Mouse (Mus musculus): ENCODE measurements around the gene Elp6.

Gene Elp6

DNA sequence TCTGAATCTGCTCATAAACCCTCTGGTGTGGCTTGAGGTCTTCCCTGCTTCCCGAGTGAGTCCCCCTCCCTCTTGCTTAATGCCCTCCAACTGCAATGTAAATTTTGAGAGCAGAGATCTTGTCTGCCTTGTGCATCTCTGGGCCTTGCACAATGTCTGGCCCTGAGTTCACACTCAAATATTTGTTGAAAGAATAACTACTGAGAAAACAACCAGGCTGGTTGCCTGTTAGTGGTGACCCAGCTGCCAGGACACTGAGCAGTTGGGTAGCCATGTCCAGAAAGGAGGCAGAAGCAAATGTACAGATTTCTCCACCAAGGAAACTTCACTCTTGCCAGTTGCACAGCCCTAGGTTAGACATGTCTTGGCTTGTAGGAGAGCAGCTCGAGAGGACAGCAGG is 53.4 kb downstream of the Elp6 start:
- DNase-seq (ENCODE audit: low spot score in 2 of 2): no peak

DNA sequence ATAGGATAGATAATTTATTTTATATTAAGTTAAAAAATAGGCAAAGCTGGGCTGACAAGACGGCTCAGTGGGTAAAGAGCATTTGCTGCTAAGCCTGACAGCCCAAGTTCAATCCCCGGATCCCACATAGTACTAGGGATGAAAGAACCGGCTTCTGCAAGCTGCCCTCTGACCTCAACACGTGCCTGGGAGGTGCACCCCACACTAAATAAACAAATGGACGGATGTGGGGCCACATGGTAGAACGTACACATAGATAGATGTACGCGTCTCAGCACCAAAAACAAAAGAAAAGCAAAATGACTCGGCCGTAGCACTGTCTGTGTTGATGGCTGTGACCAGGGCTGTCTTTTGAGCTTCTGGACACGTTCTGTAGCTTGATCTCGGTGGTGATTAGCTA is 56.3 kb downstream of the Elp6 start:
- no peak for DNase-seq (ENCODE audit: low spot score in 2 of 2)

DNA sequence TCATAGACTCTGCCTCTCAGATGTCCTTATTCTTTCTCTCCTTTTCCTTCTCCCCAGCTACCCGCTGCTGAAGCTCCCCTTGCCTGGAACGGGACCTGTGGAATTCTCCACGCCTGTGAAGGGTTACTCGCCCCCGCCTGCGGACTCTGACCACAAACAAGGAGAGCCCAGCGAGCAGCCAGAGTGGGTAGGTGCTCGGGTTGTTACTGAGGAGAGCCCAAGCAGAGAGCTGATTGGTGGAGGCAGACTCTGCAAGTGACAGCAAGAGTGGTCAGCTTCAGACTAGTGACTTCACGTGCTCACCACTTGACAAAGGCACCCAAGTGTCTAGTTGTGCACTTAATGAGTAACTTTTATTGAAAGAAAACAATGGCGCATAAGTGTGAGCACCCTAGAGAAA is 57.4 kb downstream of the Elp6 start:
- no peak for DNase-seq (ENCODE audit: low spot score in 2 of 2)

DNA sequence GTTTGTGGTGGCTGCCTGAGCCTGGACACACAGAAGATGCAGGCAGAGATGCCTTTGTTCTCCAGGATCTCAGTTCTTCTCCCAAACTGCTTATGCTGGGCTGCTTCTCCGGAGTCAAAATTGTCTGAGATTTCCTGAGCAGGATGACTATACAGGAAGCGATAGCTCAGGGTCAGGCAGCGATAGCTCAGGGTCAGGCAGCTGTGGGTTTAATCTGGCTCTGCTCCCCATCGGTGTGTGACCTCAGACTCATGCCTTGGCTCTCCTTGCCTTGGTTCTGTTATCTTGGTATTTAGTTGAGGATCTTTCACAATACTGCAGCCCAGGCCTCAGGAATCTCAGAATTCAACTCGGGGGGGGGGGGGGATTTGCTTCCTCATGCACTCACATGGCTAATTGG is 61.8 kb downstream of the Elp6 start:
- DNase-seq (ENCODE audit: low spot score in 2 of 2): no peak

DNA sequence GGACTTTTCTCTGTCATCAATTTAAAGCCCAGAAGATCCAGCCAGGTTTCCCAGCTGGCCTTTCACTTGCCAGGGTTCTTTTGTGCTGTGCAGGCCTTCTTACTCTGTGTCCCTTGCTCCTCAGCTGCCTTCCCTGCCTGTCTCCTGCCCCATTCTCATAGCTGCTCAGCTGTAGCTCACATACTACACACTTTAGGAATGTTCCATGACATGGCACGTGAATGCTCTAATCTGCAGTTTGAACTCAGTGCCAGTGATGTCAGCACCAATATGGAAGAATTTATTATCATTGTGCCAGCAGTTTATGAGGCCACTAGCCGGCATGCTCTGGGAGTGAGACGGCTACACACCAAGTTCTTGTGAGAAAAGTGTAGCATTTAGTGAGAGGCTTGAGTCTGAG is 64.9 kb downstream of the Elp6 start:
- DNase-seq (ENCODE audit: low spot score in 2 of 2): no peak
